Mouse (Mus musculus): ENCODE data around the gene Tinagl1. TPM values are rescaled to one million over a fixed set of nuclear protein-coding genes. Genes with fewer than 3 reads are reported as not detected.

Tinagl1 gene
- polyA plus RNA-seq, 1 experiment from 2014 or later: 506 TPM

DNA sequence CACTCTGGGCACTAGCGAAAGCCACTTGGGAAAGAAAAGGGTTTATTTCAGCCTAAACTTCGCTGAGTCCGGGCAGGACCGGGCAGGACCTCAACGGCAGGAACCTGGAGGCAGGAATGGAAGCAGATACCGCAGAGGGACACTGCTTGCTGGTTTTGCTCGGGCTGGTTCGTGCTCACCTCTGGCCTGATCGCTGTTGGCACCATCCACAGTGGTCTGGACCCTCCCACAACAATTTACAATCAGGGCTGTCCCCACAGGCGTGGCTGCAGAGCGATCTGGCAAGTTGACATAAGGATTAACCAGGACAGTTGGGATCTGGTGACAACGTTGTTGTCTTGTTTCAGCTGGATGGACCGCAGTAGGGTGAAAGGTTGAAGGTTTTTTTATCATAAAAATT lies 21.0 kb upstream of the Tinagl1 start:
- ATAC-seq: no peak
- DNase-seq (ENCODE audit: low read depth, low spot score): no peak
- ChIA-PET POLR2A (no interaction called here), CTCF (no interaction called here)
- no peaks in the 10 kb centered on the region for H3K27me3 ChIP-seq
- in situ Hi-C loops (cut with MboI; ENCODE audit: low pct_unique_long_range_greater_than_20kb): loop anchor here (5.0 kb wide), 2 partner anchors 41 to 96 kb away; no protein-coding TSS in a partner anchor
- no peak for TF ChIP-seq CTCF (IDR thresholded peaks at IDR 0.05)

DNA sequence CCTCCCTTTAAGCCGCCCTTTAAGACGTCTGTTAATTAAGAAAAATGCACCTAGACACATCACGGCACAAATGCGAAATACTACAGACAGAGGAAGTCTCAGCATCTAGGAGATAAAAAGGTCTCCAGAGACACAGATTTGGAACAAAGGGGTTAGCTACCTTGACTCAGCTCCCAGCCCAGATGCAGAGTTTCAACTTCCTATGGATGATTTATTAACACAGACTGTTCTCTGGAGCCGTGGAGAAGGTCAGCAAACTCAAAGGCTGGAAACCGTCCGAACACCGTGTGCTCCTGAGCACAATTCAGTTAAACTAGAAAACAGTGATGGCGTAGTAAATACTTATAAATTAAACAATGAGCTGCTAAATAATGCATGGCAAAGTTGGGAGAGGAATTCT lies 17.3 kb upstream of the Tinagl1 start:
- H3K27me3 ChIP-seq: no peaks in the 10 kb centered on the region
- DNase-seq (ENCODE audit: low read depth, low spot score) (no peak), ATAC-seq (no peak)
- POLR2A ChIA-PET: no interaction called here
- CTCF ChIA-PET: no interaction called here
- in situ Hi-C loops (cut with MboI; ENCODE audit: low pct_unique_long_range_greater_than_20kb): no loop called here
- no peak for TF ChIP-seq CTCF (IDR thresholded peaks at IDR 0.05)

DNA sequence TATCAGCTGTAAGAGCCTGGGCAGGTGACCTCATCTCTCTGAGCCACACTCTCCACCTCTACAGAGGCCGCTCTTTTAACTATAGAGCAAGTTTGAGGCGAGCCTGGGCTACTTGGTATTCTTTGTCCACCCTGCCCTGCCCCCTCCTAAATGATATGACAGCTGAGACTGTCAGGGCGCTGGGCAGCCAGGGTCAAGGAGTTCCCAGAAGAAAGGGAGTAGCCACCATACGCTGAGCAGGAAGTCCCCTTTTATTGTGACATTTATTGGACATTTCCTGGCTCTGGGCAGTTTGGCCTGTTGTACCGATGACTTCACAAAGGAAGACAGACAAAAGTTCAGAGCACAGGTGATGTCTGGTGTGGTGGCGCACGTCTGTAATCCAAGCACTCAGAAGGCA lies 14.7 kb upstream of the Tinagl1 start:
- no peak for DNase-seq (ENCODE audit: low read depth, low spot score)
- in situ Hi-C loops (cut with MboI; ENCODE audit: low pct_unique_long_range_greater_than_20kb): loop anchor here (5.0 kb wide), 4 partner anchors 52 to 227 kb away; partner anchors contain the start of gene Hcrtr1
- H3K27me3 ChIP-seq: no peaks in the 10 kb centered on the region
- CTCF ChIA-PET: interaction anchor here (0.7 to 2.6 kb wide), 16 partner anchors 9 to 160 kb away, joined by 3 to 18 read pairs (median 3); partner anchors contain the start of gene Pef1
- TF ChIP-seq CTCF (IDR thresholded peaks at IDR 0.05): no peak
- ATAC-seq: no peak
- POLR2A ChIA-PET: no interaction called here

DNA sequence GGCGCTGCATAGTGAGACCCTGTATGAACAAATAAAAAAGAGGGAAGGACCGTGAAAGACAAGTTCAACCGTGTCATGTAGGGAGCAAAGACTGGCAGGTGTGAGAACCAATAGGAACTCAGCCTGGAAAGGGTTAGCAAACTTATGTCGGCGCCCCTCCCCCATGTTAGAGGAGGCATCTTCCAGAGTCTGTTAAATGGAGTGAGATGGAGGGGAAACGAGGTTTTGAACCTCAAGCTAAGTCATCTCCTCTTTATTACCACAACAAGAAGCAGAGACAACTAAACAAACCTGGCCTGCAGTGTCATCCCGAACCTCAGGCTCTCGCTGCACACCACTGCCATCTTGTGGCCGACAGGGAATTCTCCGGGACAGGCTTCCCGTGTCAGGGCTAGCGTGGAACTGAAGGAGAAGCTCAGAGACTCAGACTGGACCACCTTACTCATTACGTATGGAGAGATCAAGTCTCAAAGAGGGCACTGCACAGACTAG lies 13.9 kb upstream of the Tinagl1 start:
- no peaks in the 10 kb centered on the region for H3K27me3 ChIP-seq
- CTCF ChIA-PET: interaction anchor here (0.7 to 2.6 kb wide), 16 partner anchors 10 to 159 kb away, joined by 3 to 18 read pairs (median 3); partner anchors contain the start of gene Pef1
- DNase-seq (ENCODE audit: low read depth, low spot score): no peak
- POLR2A ChIA-PET: no interaction called here
- TF ChIP-seq CTCF (IDR thresholded peaks at IDR 0.05): peak; percentile 88
- in situ Hi-C loops (cut with MboI; ENCODE audit: low pct_unique_long_range_greater_than_20kb): loop anchor here (5.0 kb wide), 4 partner anchors 52 to 227 kb away; partner anchors contain the start of gene Hcrtr1
- no peak for ATAC-seq

DNA sequence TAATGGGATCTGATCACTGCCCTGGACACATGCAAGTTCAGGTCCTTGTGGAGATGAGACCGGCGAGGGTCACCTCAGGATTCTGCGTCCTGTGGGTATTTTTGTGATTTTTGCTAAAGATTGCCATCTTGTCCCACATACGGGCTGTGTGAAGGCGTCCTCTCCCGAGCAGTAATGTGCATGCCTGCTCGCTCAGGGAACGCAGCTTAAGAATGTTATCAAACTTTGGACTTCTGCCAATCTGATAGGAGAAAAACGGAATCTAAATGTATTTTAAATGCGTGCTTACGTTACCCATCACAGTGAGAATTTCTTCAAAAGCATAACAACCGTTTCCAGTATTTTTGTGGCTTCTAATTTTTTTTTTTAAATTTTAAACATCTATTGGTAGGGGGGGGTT lies 12.0 kb upstream of the Tinagl1 start:
- no peaks in the 10 kb centered on the region for H3K27me3 ChIP-seq
- in situ Hi-C loops (cut with MboI; ENCODE audit: low pct_unique_long_range_greater_than_20kb): loop anchor here (5.0 kb wide), 4 partner anchors 50 to 225 kb away; partner anchors contain the start of gene Hcrtr1
- ATAC-seq (no peak), DNase-seq (ENCODE audit: low read depth, low spot score) (no peak)
- ChIA-PET POLR2A (no interaction called here), CTCF (interaction anchor here (0.9 to 1.5 kb wide), 3 partner anchors 45 to 227 kb away, joined by 3 read pairs; no protein-coding TSS in a partner anchor)
- TF ChIP-seq CTCF (IDR thresholded peaks at IDR 0.05): no peak

DNA sequence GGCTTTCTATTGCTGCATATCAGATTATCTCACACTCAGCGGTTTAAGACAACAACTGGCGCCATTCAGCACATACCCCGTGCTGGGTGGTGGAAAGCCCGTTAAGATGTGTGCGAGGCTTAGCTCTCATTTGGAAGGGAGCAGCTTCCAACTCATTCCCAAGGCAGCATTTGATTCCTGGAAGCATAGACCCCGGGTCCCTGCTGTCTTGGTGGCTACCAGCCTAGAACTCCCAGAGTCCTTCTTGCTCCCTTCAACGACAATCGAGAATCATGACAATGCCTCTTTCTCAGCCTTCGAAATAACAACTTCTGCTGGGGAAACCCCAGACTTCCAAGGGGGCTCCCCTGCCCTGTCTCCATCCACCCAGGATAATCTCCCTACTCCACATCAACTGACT lies 11.5 kb upstream of the Tinagl1 start:
- H3K27me3 ChIP-seq: no peaks in the 10 kb centered on the region
- no peak for TF ChIP-seq CTCF (IDR thresholded peaks at IDR 0.05)
- DNase-seq (ENCODE audit: low read depth, low spot score) (no peak), ATAC-seq (no peak)
- in situ Hi-C loops (cut with MboI; ENCODE audit: low pct_unique_long_range_greater_than_20kb): loop anchor here (5.0 kb wide), 4 partner anchors 49 to 224 kb away; partner anchors contain the start of gene Hcrtr1
- CTCF ChIA-PET: interaction anchor here (0.9 kb wide), 1 partner anchor 45 kb away, joined by 3 read pairs; no protein-coding TSS in a partner anchor
- POLR2A ChIA-PET: no interaction called here

DNA sequence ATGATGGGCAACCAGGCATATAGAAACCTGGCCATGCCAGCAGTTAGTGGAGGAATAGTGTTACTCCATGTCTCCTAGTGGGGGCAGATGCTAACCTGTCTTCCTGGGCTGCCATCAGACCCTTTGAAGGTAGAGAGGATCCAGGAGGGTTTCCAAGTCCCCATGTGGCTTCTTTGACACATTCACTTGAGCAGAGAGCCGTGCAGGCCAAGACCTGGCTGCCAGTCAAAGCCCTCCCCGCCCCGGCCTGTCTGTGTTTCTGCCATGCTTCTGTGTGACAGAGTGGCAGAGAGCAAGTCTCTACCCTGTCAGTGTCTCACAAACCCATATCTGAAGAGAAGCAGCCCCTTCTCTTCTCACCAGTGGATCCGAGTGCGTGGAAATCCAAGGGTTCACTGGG lies 9.0 kb upstream of the Tinagl1 start:
- ChIA-PET POLR2A (no interaction called here), CTCF (no interaction called here)
- DNase-seq (ENCODE audit: low read depth, low spot score): no peak
- no peaks in the 10 kb centered on the region for H3K27me3 ChIP-seq
- TF ChIP-seq CTCF (IDR thresholded peaks at IDR 0.05): no peak
- in situ Hi-C loops (cut with MboI; ENCODE audit: low pct_unique_long_range_greater_than_20kb): no loop called here
- no peak for ATAC-seq

DNA sequence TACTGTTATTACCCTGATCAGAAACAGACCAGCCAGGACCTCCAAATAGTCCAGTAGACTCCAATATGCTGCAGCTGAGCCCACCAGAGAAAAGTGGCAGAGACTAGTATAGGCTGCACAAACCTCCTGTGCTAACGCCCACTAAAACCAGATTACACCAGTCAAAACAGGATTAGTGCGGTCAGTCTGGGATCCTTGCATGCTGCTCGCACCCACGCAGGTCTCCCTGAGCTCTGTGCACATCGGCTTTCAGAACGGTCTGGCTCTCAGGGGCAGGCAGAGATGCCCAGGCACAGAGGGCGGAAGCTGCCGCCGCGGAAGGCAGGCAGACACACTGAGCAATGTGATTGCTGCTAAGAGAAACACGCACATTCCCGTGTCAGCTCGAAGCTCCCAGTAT lies 8.1 kb upstream of the Tinagl1 start:
- ChIA-PET CTCF (no interaction called here), POLR2A (no interaction called here)
- in situ Hi-C loops (cut with MboI; ENCODE audit: low pct_unique_long_range_greater_than_20kb): no loop called here
- ATAC-seq: no peak
- H3K27me3 ChIP-seq: no peaks in the 10 kb centered on the region
- TF ChIP-seq CTCF (IDR thresholded peaks at IDR 0.05): no peak
- DNase-seq (ENCODE audit: low read depth, low spot score): no peak

DNA sequence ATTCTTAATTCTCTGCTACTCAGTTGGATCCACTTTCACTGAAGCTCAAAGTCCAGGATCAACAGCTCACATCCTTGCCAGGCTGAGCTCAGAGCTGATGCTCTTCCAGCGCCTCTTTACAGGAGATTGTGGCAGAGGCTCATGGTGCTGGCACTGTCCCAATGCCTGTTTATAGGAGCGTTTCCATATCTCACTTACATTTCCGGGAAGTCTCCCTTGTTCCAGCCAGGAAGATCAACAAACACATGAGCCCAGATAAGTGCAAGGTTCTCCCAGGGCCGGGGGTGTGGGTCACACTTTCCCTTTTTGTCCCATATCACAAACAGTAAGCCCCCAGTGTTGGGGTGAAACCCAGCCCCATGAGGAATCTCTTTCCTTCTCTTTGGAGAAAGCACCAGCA lies 7.0 kb upstream of the Tinagl1 start:
- ChIA-PET POLR2A (no interaction called here), CTCF (no interaction called here)
- in situ Hi-C loops (cut with MboI; ENCODE audit: low pct_unique_long_range_greater_than_20kb): no loop called here
- no peaks in the 10 kb centered on the region for H3K27me3 ChIP-seq
- no peak for DNase-seq (ENCODE audit: low read depth, low spot score)
- no peak for ATAC-seq
- no peak for TF ChIP-seq CTCF (IDR thresholded peaks at IDR 0.05)

DNA sequence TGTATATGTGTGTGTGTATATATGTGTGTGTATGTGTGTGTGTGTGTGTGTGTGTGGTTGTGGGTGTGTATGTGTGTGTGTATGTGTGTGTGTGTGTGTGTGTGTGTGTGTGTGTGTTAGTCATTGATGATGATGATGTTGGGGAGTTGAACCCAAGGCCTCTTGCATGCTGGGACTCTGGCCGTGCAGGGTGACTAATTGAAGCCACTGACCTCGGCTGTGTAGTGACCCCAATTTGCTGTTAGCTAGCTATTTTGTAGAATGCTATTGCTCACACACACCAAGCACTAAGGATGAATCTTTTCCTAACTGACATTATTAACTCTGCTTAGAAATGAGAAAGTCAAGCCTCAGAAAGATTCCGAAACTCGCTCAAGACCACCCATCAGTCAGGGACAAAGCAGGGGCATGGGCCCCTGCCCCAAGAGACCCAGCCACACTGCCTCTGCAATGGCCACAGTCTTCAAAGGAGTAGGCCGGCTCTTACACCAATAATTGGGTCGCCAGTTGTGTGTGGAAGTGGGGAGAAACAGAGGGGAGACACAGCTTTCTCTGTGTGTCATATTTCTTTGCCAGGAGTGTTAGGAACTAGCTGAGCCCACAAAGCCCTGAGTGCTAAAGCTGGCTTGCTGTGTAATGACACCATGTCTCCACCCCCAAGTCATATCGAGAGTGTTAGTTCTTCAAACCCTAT lies 6.1 kb upstream of the Tinagl1 start:
- no peak for TF ChIP-seq CTCF (IDR thresholded peaks at IDR 0.05)
- ChIA-PET CTCF (interaction anchor here (4.1 kb wide), 1 partner anchor 7 kb away, joined by 18 read pairs; no protein-coding TSS in a partner anchor), POLR2A (interaction anchor here (0.7 kb wide), 1 partner anchor 510 kb away, joined by 3 read pairs; no protein-coding TSS in a partner anchor)
- DNase-seq (ENCODE audit: low read depth, low spot score) (no peak), ATAC-seq (no peak)
- H3K27me3 ChIP-seq: no peaks in the 10 kb centered on the region
- in situ Hi-C loops (cut with MboI; ENCODE audit: low pct_unique_long_range_greater_than_20kb): no loop called here

DNA sequence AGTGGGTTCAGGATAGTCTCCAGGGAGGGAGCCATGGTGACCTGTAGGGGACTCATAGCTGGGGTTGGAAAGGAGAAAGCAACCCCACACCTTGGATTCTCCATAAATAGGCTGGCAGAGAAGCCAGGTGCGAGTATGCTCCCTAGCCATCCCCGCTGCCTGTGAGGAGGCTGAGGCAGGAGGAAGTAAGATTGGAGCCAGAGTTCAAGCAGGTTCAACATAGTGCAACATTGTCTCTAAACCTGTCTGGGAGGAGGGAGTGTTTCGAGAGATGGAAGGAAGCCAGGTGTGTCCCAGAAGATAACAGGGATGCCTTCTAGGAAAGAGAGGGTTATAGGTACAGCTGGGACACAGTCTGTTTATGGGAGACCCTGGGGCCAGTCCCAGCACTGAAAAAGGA lies 5.0 kb upstream of the Tinagl1 start:
- H3K27me3 ChIP-seq: no peaks in the 10 kb centered on the region
- ChIA-PET POLR2A (no interaction called here), CTCF (interaction anchor here (4.1 kb wide), 1 partner anchor 8 kb away, joined by 18 read pairs; no protein-coding TSS in a partner anchor)
- in situ Hi-C loops (cut with MboI; ENCODE audit: low pct_unique_long_range_greater_than_20kb): no loop called here
- TF ChIP-seq CTCF (IDR thresholded peaks at IDR 0.05): no peak
- DNase-seq (ENCODE audit: low read depth, low spot score): no peak
- ATAC-seq: no peak
